Mouse (Mus musculus) large intestine, adult 2 months (tissue): ENCODE measurements around the gene Map3k7. TPM values are rescaled to one million over a fixed set of nuclear protein-coding genes. Genes with fewer than 3 reads are reported as not detected.

Source experiments
- DNase-seq: peaks from one replicate; pipeline ENCODE4 v3.0.0-alpha.2; 2012; ENCODE audit warnings: low read depth, low spot score
- WGBS: fragments of 180-500 bp; shearing (Covaris S2); methylation state at CpG from one replicate; pipeline ENCODE4 v1.1.7; 2018; 5-methylcytosine and 5-hydroxymethylcytosine counted together
- polyA plus RNA-seq: library from polyadenylated mRNA; depleted of rRNA; stranded (reverse); fragments of >200 nt; gene quantifications from 2 replicates; pipeline ENCODE4 v1.2.3, GENCODE M21; 2012

Map3k7 gene
- polyA plus RNA-seq, 1 experiment, result 18.4 TPM

DNA sequence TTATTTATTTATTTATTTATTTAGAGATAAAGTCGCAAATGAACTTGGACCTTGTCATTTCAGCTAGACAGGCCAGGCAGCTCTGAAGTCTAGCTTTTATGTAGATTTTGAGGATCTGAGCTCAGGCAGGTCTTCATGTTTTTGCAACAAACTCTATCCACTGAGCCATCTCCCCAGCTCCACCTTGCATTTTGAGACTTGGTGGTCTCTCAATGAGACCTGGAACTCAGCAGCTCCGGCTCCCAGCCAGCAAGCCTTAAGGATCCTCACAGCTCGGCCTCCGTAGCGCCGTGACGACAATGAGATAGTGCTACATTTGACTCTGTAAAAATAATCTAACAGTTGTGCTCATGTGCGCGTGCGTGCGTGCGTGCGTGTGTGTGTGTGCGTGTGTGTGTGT lies 89.3 kb downstream of the Map3k7 start:
- 91% methylated on average over 14 of the region's 14 CpGs for WGBS
- DNase-seq, result no peak

DNA sequence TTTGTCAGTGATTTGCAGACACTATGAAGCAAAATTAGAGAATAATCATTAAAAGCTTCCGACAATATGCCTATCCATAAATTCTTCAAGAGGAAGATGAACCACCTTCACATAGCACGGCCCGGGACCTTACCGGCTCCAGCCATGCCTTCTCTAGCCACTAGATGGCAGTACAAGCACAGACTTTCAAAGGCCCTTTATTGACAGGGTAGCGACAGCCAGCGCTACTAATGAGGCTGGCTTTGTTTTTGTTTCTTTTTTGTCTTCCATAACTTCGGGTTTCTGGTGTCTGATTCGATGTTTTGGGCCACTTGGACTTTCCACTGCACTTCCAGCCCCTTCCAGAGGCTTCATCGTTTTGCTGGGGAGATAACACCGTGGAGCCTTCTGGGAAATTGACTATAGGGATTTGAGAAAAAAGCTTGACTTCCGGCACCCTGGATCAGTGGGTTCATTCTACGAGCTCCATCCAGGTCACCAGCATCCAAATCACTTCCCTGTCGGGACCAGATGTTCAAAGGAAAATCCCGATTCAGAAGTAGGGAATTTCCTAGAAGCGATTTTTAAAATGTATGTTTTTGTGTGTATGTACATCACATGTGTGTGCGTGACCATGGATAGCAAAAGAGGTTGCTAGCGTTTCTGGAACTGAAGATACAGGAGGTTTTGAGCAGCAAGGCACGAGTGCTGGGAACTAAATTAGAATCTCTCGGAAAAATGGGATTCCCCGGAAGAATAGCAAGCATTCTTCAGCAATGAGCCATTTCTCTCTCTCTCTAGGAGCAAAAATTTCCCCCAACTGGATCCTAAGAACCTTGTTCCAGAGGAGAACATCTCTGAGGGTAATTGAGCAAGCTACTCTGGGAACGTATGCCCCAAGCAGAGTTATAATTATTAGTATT lies 91.5 kb downstream of the Map3k7 start:
- DNase-seq, result peak; percentile 52
- WGBS, result 18% methylated on average over 21 of the region's 21 CpGs

DNA sequence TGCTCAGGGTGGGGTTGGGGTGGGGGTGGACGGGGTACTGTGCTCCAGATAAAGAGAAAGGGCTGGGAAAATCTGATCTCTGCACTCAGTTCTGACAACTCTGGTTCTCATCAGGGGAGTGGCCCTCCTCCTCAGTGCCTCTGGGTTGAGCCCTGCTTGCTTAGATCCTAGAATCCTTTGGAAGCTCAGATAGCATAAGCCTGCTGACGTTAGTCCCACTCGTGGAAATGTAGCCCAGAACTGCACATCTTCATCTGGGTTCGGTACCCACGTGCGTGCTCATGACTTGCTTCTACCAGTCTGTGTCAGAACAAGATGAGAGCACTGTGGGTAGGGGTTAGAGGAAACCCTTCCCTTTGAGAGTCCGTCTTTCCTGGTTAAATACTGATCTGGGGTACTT lies 92.5 kb downstream of the Map3k7 start:
- DNase-seq, result no peak
- 61% methylated on average over 7 of the region's 7 CpGs for WGBS

DNA sequence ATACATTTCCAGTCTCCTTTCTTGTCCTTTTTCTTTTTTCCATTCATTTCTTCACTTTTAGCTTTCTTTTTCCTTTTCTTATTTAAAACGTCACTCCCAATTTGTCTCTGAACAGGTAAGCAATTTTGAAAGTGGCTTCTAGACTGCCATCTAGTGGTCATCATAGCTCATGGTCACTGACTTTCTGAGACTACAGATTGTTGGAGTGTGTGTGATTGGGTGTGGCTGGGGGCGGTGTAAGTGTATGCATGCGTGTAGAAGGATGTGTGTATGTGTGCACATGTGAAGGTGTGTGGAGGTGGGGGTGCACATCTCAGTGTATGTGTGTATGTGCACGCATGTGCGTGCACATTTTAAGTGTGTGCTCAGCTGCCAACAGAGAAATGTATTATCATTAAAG lies 93.2 kb downstream of the Map3k7 start:
- DNase-seq, result peak; percentile 19
- 35% methylated on average over 5 of the region's 5 CpGs for WGBS

DNA sequence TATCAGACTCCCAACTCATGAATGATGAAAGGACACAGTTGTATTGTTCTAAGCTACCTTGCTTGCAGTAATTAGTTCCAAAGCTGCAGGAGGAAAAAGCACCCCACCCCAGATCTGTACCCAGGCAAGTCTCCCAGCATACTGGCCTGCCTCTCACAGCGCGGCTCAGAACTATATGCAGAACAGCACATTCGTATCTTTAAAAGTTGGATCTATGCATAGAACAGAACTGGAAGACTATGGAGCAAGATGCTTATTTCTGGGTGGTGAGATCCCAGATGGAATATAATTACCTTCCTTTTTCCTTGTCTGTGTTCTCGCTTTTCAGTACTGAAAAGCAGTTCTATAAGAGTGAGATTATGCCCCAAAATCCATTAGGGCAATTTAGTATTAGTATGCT lies 96.8 kb downstream of the Map3k7 start:
- WGBS, result 92% methylated on average over 4 of the region's 4 CpGs
- DNase-seq, result no peak

DNA sequence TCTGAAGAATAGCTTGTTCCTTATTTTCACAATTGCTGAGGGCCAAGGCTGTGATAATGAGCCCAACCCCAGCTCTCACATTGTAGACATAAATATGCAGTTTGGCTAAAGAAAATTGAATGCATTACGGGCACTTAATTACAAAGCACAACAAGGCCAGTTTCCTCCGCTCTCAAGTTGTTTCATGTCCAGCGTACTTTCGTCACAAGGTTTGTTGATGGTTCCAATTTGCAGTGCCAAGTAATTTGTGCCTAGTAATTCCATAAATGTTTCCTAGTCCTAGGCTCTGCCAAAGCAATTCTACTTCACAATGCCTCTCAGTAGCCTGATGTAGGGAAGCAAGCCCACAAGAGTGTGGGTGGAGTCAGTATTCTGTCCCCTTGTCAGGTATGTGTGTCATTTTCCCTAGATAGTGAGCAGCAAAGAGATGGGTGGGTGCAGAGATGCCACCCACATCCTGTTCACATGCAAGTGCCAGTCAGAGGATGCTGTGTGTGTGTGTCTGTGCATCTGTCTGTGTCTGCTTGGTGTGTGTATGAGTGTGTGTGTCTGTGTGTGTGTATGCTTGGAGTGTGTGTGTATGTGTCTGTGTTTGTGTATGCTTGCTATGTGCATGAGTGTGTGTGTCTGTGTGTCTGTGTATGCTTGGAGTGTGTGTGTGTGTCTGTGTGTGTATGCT lies 98.6 kb downstream of the Map3k7 start:
- WGBS, result 83% methylated on average over 4 of the region's 4 CpGs
- DNase-seq, result no peak

DNA sequence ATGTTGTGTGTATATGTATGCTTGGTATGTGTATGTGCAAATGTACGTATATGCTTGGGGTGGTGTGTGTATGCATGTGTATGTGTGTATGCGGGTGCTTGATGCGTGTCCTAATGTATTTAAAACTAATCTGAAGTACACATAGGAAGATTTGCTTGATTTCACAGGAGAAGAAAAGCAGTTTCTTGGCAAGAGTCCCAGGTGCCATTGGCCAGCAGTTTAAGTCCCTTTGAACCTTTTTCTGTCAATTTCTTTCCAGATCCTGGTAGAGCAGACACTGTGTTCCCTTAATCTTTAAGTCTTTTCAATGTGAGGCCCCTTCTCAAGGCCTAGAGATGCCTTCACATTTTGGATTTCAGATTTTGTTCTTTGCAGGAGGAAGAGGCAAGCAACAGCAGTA lies 99.4 kb downstream of the Map3k7 start:
- 83% methylated on average over 3 of the region's 3 CpGs for WGBS
- DNase-seq, result no peak
